In genomic region chr9:102876054-102876690, GRCm38 (mm10) we compare ENCODE assay signal across 22 mouse cellular contexts.
"Had no signal": no experiment of that assay in that cellular context is flagged by ENCODE, and none has a peak within 500 bp of the region (broad histone marks: within the 10 kb centered on the region; RNA-seq: fewer than 3 reads in every experiment).

No protein-coding gene starts in this region.

- H3K27me3 ChIP-seq: liver, embryonic 15.5 days; lung, embryonic 15.5 days; midbrain, embryonic 13.5 days; midbrain, embryonic 15.5 days; neural tube, embryonic 13.5 days; neural tube, embryonic 15.5 days had no signal

- H3K9me3 ChIP-seq: liver, embryonic 15.5 days; lung, embryonic 15.5 days; megakaryocyte, embryonic 14.5 days; midbrain, embryonic 13.5 days; midbrain, embryonic 15.5 days; neural tube, embryonic 13.5 days; neural tube, embryonic 15.5 days had no signal

- H3K27ac ChIP-seq: liver, embryonic 15.5 days; lung, embryonic 15.5 days; macrophage; midbrain, embryonic 13.5 days; midbrain, embryonic 15.5 days; neural tube, embryonic 13.5 days; neural tube, embryonic 15.5 days had no signal

- ATAC-seq: liver, postnatal 0 days; lung, postnatal 0 days; midbrain, embryonic 13.5 days; midbrain, embryonic 15.5 days had no signal

- DNase-seq: liver, postnatal 0 days; lung, adult 2 months; lung, postnatal 14 days; lung, postnatal 36 days; retina, postnatal 1 day; right cerebral cortex, adult 18-20 months; right cerebral cortex, postnatal 25 days; spleen, adult 18-20 months; thymus, adult 18-20 months; thymus, postnatal 14 days; thymus, postnatal 36 days had no signal

- H3K4me1 ChIP-seq: lung, embryonic 15.5 days; midbrain, embryonic 13.5 days; midbrain, embryonic 15.5 days; neural tube, embryonic 13.5 days; neural tube, embryonic 15.5 days had no signal

- H3K9ac ChIP-seq: liver, embryonic 15.5 days; liver, postnatal 0 days; lung, embryonic 15.5 days; midbrain, embryonic 13.5 days; midbrain, embryonic 15.5 days; neural tube, embryonic 13.5 days; neural tube, embryonic 15.5 days had no signal

- H3K4me2 ChIP-seq: liver, embryonic 15.5 days; lung, embryonic 15.5 days; midbrain, embryonic 11.5 days; midbrain, embryonic 13.5 days; midbrain, embryonic 15.5 days; neural tube, embryonic 13.5 days; neural tube, embryonic 15.5 days had no signal

- H3K4me3 ChIP-seq: liver, embryonic 15.5 days; lung, embryonic 15.5 days; megakaryocyte, embryonic 14.5 days; midbrain, embryonic 13.5 days; midbrain, embryonic 15.5 days; myocyte; neural tube, embryonic 13.5 days; neural tube, embryonic 15.5 days had no signal
